Mouse (Mus musculus): Measurements from ENCODE around the gene Mak. TPM values are rescaled to one million over a fixed set of nuclear protein-coding genes. Genes with fewer than 3 reads are reported as not detected.
"Not testable (repeated sequence)": the region's sequence is repeated elsewhere in the genome, so short reads cannot be mapped to it uniquely, and the experiment has no call there.

Mak gene
- polyA plus RNA-seq, 1 experiment from 2014 or later = 0.07 TPM

GRCm38 (mm10) chr13:41008271-41008670 is 71.2 kb downstream of the Mak start:
- H3K4me1 ChIP-seq (replicated peaks; ENCODE audit: control insufficient read depth, insufficient read depth, low read length) = no peaks in the 10 kb centered on the region
- WGBS = 89% methylated on average over 10 of the region's 10 CpGs
- H3K36me3 ChIP-seq (ENCODE audit: control insufficient read depth, insufficient read depth) = peaks cover 71% of the 10 kb centered on the region
- H3K27ac ChIP-seq (ENCODE audit: low read depth, low read length) = no peak overlapping the region
- H3K27me3 ChIP-seq (replicated peaks; ENCODE audit: control insufficient read depth, insufficient read depth, low read length) = no peaks in the 10 kb centered on the region
- no peak for TF ChIP-seq CTCF (IDR thresholded peaks at IDR 0.05; ENCODE audit: low read depth)
- no peak overlapping the region for H3K4me3 ChIP-seq (ENCODE audit: low read depth, low read length)
- no peak for ATAC-seq
- no peak overlapping the region for H3K4me2 ChIP-seq (replicated peaks; ENCODE audit: low read depth)
- no peak overlapping the region for H3K9ac ChIP-seq (ENCODE audit: low read depth, low read length)
- H3K9me3 ChIP-seq (ENCODE audit: control insufficient read depth) = no peaks in the 10 kb centered on the region

GRCm38 (mm10) chr13:41006244-41006643 is 73.3 kb downstream of the Mak start:
- Histone ChIP-seq H3K9me3 (ENCODE audit: control insufficient read depth) (no peaks in the 10 kb centered on the region), H3K27me3 (replicated peaks; ENCODE audit: control insufficient read depth, insufficient read depth, low read length) (no peaks in the 10 kb centered on the region), H3K4me2 (replicated peaks; ENCODE audit: low read depth) (no peak overlapping the region), H3K9ac (ENCODE audit: low read depth, low read length) (no peak overlapping the region), H3K4me1 (replicated peaks; ENCODE audit: control insufficient read depth, insufficient read depth, low read length) (no peaks in the 10 kb centered on the region), H3K27ac (ENCODE audit: low read depth, low read length) (peak overlapping the region; percentile 41), H3K36me3 (ENCODE audit: control insufficient read depth, insufficient read depth) (peaks cover 60% of the 10 kb centered on the region), H3K4me3 (ENCODE audit: low read depth, low read length) (no peak overlapping the region)
- WGBS = 46% methylated on average over 4 of the region's 4 CpGs
- ATAC-seq = peak; percentile 88
- no peak for TF ChIP-seq CTCF (IDR thresholded peaks at IDR 0.05; ENCODE audit: low read depth)

- peak overlapping the region; percentile 83 for H3K4me3 ChIP-seq (ENCODE audit: low read depth, low read length)
- no peak for ATAC-seq
- WGBS = 82% methylated on average over 5 of the region's 5 CpGs
- peak overlapping the region; percentile 85 for H3K4me2 ChIP-seq (replicated peaks; ENCODE audit: low read depth)
- H3K27me3 ChIP-seq (replicated peaks; ENCODE audit: control insufficient read depth, insufficient read depth, low read length) = no peaks in the 10 kb centered on the region
- H3K9ac ChIP-seq (ENCODE audit: low read depth, low read length) = no peak overlapping the region
- no peaks in the 10 kb centered on the region for H3K9me3 ChIP-seq (ENCODE audit: control insufficient read depth)
- H3K36me3 ChIP-seq (ENCODE audit: control insufficient read depth, insufficient read depth) = peaks cover 20% of the 10 kb centered on the region
- no peaks in the 10 kb centered on the region; the same call in 1 of the 2 replicates for H3K4me1 ChIP-seq (replicated peaks; ENCODE audit: control insufficient read depth, insufficient read depth, low read length)
- no peak for TF ChIP-seq CTCF (IDR thresholded peaks at IDR 0.05; ENCODE audit: low read depth)
- no peak overlapping the region for H3K27ac ChIP-seq (ENCODE audit: low read depth, low read length)
These were observed 77.5 kb downstream of the Mak start for GRCm38 (mm10) chr13:41002001-41002400.

GRCm38 (mm10) chr13:41000926-41001639 is 78.4 kb downstream of the Mak start, which contains the start of gene Pak1ip1:
Gene Pak1ip1 (plus strand): TSS chr13:41001023.
- Histone ChIP-seq H3K4me1 (replicated peaks; ENCODE audit: control insufficient read depth, insufficient read depth, low read length) (no peaks in the 10 kb centered on the region; the same call in 1 of the 2 replicates), H3K27ac (ENCODE audit: low read depth, low read length) (peak within 1 kb of the TSS; percentile 97), H3K4me2 (replicated peaks; ENCODE audit: low read depth) (peak within 1 kb of the TSS; percentile 85), H3K4me3 (ENCODE audit: low read depth, low read length) (peak within 1 kb of the TSS; percentile 83), H3K9me3 (ENCODE audit: control insufficient read depth) (no peaks in the 10 kb centered on the region), H3K9ac (ENCODE audit: low read depth, low read length) (peak within 1 kb of the TSS; percentile 69), H3K36me3 (ENCODE audit: control insufficient read depth, insufficient read depth) (peaks cover 15% of the 10 kb centered on the region), H3K27me3 (replicated peaks; ENCODE audit: control insufficient read depth, insufficient read depth, low read length) (no peaks in the 10 kb centered on the region)
- TF ChIP-seq CTCF (IDR thresholded peaks at IDR 0.05; ENCODE audit: low read depth) = no peak
- WGBS = under 1% methylated on average over 58 of the region's 58 CpGs
- peak; percentile 92 for ATAC-seq

- peak overlapping the region; percentile 97 for H3K27ac ChIP-seq (ENCODE audit: low read depth, low read length)
- H3K4me1 ChIP-seq (replicated peaks; ENCODE audit: control insufficient read depth, insufficient read depth, low read length) = no peaks in the 10 kb centered on the region; the same call in 1 of the 2 replicates
- no peaks in the 10 kb centered on the region for H3K27me3 ChIP-seq (replicated peaks; ENCODE audit: control insufficient read depth, insufficient read depth, low read length)
- WGBS = under 1% methylated on average over 25 of the region's 25 CpGs
- peak; percentile 62 for ATAC-seq
- H3K9me3 ChIP-seq (ENCODE audit: control insufficient read depth) = no peaks in the 10 kb centered on the region
- peak overlapping the region; percentile 69 for H3K9ac ChIP-seq (ENCODE audit: low read depth, low read length)
- TF ChIP-seq CTCF (IDR thresholded peaks at IDR 0.05; ENCODE audit: low read depth) = peak; percentile 70
- H3K36me3 ChIP-seq (ENCODE audit: control insufficient read depth, insufficient read depth) = peaks cover 8% of the 10 kb centered on the region; the same call in 1 of the 2 replicates
- peak overlapping the region; percentile 83 for H3K4me3 ChIP-seq (ENCODE audit: low read depth, low read length)
- peak overlapping the region; percentile 85 for H3K4me2 ChIP-seq (replicated peaks; ENCODE audit: low read depth)
These were observed 79.2 kb downstream of the Mak start for GRCm38 (mm10) chr13:41000140-41000925.

GRCm38 (mm10) chr13:40998537-40998936 is 81.0 kb downstream of the Mak start:
- H3K4me3 ChIP-seq (ENCODE audit: low read depth, low read length); ATAC-seq; H3K36me3 ChIP-seq (ENCODE audit: control insufficient read depth, insufficient read depth); H3K4me2 ChIP-seq (replicated peaks; ENCODE audit: low read depth); H3K4me1 ChIP-seq (replicated peaks; ENCODE audit: control insufficient read depth, insufficient read depth, low read length); H3K9me3 ChIP-seq (ENCODE audit: control insufficient read depth); H3K9ac ChIP-seq (ENCODE audit: low read depth, low read length); H3K27me3 ChIP-seq (replicated peaks; ENCODE audit: control insufficient read depth, insufficient read depth, low read length); H3K27ac ChIP-seq (ENCODE audit: low read depth, low read length): not testable (repeated sequence)
- 87% methylated on average over 5 of the region's 5 CpGs for WGBS
